Mouse (Mus musculus): ENCODE results near the gene Ccdc13. TPM values are rescaled to one million over a fixed set of nuclear protein-coding genes. Genes with fewer than 3 reads are reported as not detected.

Gene Ccdc13
- polyA plus RNA-seq, 1 experiment, result 2.9 TPM

- TF ChIP-seq CTCF (IDR thresholded peaks at IDR 0.05; ENCODE audit: borderline replicate concordance, extremely low read depth, insufficient read depth, insufficient read length) (no peak), POLR2A (IDR thresholded peaks at IDR 0.05; ENCODE audit: borderline replicate concordance, extremely low read depth, insufficient read depth, insufficient read length, poor library complexity, severe bottlenecking) (no peak)
- DNase-seq (ENCODE audit: low read depth), result peak; percentile 46
These were observed 44.2 kb downstream of the Ccdc13 start for GRCm38 (mm10) chr9:121794972-121795539.

- no peak for DNase-seq (ENCODE audit: low read depth)
- TF ChIP-seq CTCF (IDR thresholded peaks at IDR 0.05; ENCODE audit: borderline replicate concordance, extremely low read depth, insufficient read depth, insufficient read length) (no peak), POLR2A (IDR thresholded peaks at IDR 0.05; ENCODE audit: borderline replicate concordance, extremely low read depth, insufficient read depth, insufficient read length, poor library complexity, severe bottlenecking) (no peak)
These were observed 47.3 kb downstream of the Ccdc13 start, which contains the start of gene Hhatl for GRCm38 (mm10) chr9:121791757-121792521. Gene Hhatl, minus strand, starts transcription at chr9:121792507.

GRCm38 (mm10) chr9:121791206-121791605 lies 48.1 kb downstream of the Ccdc13 start:
- TF ChIP-seq CTCF (IDR thresholded peaks at IDR 0.05; ENCODE audit: borderline replicate concordance, extremely low read depth, insufficient read depth, insufficient read length) (no peak), POLR2A (IDR thresholded peaks at IDR 0.05; ENCODE audit: borderline replicate concordance, extremely low read depth, insufficient read depth, insufficient read length, poor library complexity, severe bottlenecking) (no peak)
- DNase-seq (ENCODE audit: low read depth), result peak; percentile 23

GRCm38 (mm10) chr9:121786359-121786758 lies 52.9 kb downstream of the Ccdc13 start:
- no peak for TF ChIP-seq POLR2A (IDR thresholded peaks at IDR 0.05; ENCODE audit: borderline replicate concordance, extremely low read depth, insufficient read depth, insufficient read length, poor library complexity, severe bottlenecking)
- TF ChIP-seq CTCF (IDR thresholded peaks at IDR 0.05; ENCODE audit: borderline replicate concordance, extremely low read depth, insufficient read depth, insufficient read length), result no peak
- no peak for DNase-seq (ENCODE audit: low read depth)

- DNase-seq (ENCODE audit: low read depth), result no peak
- TF ChIP-seq CTCF (IDR thresholded peaks at IDR 0.05; ENCODE audit: borderline replicate concordance, extremely low read depth, insufficient read depth, insufficient read length), result no peak
- TF ChIP-seq POLR2A (IDR thresholded peaks at IDR 0.05; ENCODE audit: borderline replicate concordance, extremely low read depth, insufficient read depth, insufficient read length, poor library complexity, severe bottlenecking), result no peak
These were observed 54.0 kb downstream of the Ccdc13 start for GRCm38 (mm10) chr9:121785261-121785660.

- no peak for DNase-seq (ENCODE audit: low read depth)
- TF ChIP-seq POLR2A (IDR thresholded peaks at IDR 0.05; ENCODE audit: borderline replicate concordance, extremely low read depth, insufficient read depth, insufficient read length, poor library complexity, severe bottlenecking), result no peak
- TF ChIP-seq CTCF (IDR thresholded peaks at IDR 0.05; ENCODE audit: borderline replicate concordance, extremely low read depth, insufficient read depth, insufficient read length), result no peak
These were observed 54.5 kb downstream of the Ccdc13 start for GRCm38 (mm10) chr9:121784801-121785200.

- peak; percentile 67 for DNase-seq (ENCODE audit: low read depth)
- TF ChIP-seq CTCF (IDR thresholded peaks at IDR 0.05; ENCODE audit: borderline replicate concordance, extremely low read depth, insufficient read depth, insufficient read length), result no peak
- TF ChIP-seq POLR2A (IDR thresholded peaks at IDR 0.05; ENCODE audit: borderline replicate concordance, extremely low read depth, insufficient read depth, insufficient read length, poor library complexity, severe bottlenecking), result no peak
These were observed 61.1 kb downstream of the Ccdc13 start for GRCm38 (mm10) chr9:121778066-121778624.

- TF ChIP-seq CTCF (IDR thresholded peaks at IDR 0.05; ENCODE audit: borderline replicate concordance, extremely low read depth, insufficient read depth, insufficient read length) (no peak), POLR2A (IDR thresholded peaks at IDR 0.05; ENCODE audit: borderline replicate concordance, extremely low read depth, insufficient read depth, insufficient read length, poor library complexity, severe bottlenecking) (no peak)
- no peak for DNase-seq (ENCODE audit: low read depth)
These were observed 61.7 kb downstream of the Ccdc13 start, which contains the start of gene Klhl40 for GRCm38 (mm10) chr9:121777484-121778065. Gene Klhl40, plus strand, starts transcription at chr9:121777607.

GRCm38 (mm10) chr9:121776511-121776910 lies 62.8 kb downstream of the Ccdc13 start:
- TF ChIP-seq CTCF (IDR thresholded peaks at IDR 0.05; ENCODE audit: borderline replicate concordance, extremely low read depth, insufficient read depth, insufficient read length) (no peak), POLR2A (IDR thresholded peaks at IDR 0.05; ENCODE audit: borderline replicate concordance, extremely low read depth, insufficient read depth, insufficient read length, poor library complexity, severe bottlenecking) (no peak)
- no peak for DNase-seq (ENCODE audit: low read depth)

GRCm38 (mm10) chr9:121775951-121776350 lies 63.3 kb downstream of the Ccdc13 start:
- DNase-seq (ENCODE audit: low read depth), result no peak

GRCm38 (mm10) chr9:121772412-121772811 lies 66.8 kb downstream of the Ccdc13 start:
- DNase-seq (ENCODE audit: low read depth), result no peak
- TF ChIP-seq POLR2A (IDR thresholded peaks at IDR 0.05; ENCODE audit: borderline replicate concordance, extremely low read depth, insufficient read depth, insufficient read length, poor library complexity, severe bottlenecking) (no peak), CTCF (IDR thresholded peaks at IDR 0.05; ENCODE audit: borderline replicate concordance, extremely low read depth, insufficient read depth, insufficient read length) (no peak)

More at GRCm38 (mm10) chr9:121775951-121776350, 63.3 kb downstream of the Ccdc13 start:
- TF ChIP-seq POLR2A (IDR thresholded peaks at IDR 0.05; ENCODE audit: borderline replicate concordance, extremely low read depth, insufficient read depth, insufficient read length, poor library complexity, severe bottlenecking), result no peak
- TF ChIP-seq CTCF (IDR thresholded peaks at IDR 0.05; ENCODE audit: borderline replicate concordance, extremely low read depth, insufficient read depth, insufficient read length), result no peak
